Mouse (Mus musculus) kidney, adult 2 months (tissue): ENCODE measurements around the gene Cdh6. TPM values are rescaled to one million over a fixed set of nuclear protein-coding genes. Genes with fewer than 3 reads are reported as not detected.
A peak's percentile ranks its signal among the peaks of the same experiment; 100 is the strongest.

Experiments used
- DNase-seq: peaks from one replicate; pipeline ENCODE4 v3.0.0; 2021
- H3K27ac ChIP-seq: fragments of 200-500 bp; 2 replicates; pipeline ENCODE4 v1.5.1; 2012; ENCODE audit warnings: low read depth, low read length, control low read depth, inconsistent platforms; ENCODE audit not compliant: insufficient read depth
- H3K27me3 ChIP-seq: fragments of 200-500 bp; replicated peaks from 2 replicates; pipeline ENCODE4 v1.6.1; 2012; ENCODE audit warnings: mild to moderate bottlenecking, moderate library complexity, low read length, inconsistent platforms; ENCODE audit not compliant: control insufficient read depth, insufficient read depth
- H3K36me3 ChIP-seq: fragments of 200-500 bp; 2 replicates; pipeline ENCODE4 v1.6.1; 2012; ENCODE audit warnings: mild to moderate bottlenecking, moderate library complexity, low read length, inconsistent platforms; ENCODE audit not compliant: control insufficient read depth, insufficient read depth
- H3K4me1 ChIP-seq: fragments of 200-500 bp; 2 replicates; pipeline ENCODE4 v1.6.1; 2011; ENCODE audit warnings: low read length; ENCODE audit not compliant: control insufficient read depth, insufficient read depth
- H3K4me3 ChIP-seq: fragments of 200-500 bp; 2 replicates; pipeline ENCODE4 v1.5.1; 2011; ENCODE audit warnings: mild to moderate bottlenecking, low read depth, low read length, control low read depth; ENCODE audit not compliant: insufficient read depth
- CTCF ChIP-seq: fragments of 200-500 bp; conservative IDR thresholded peaks from 2 replicates; pipeline ENCODE4 v1.5.1; 2011; ENCODE audit warnings: low read depth, mild to moderate bottlenecking, control low read depth, low read length, moderate library complexity, mixed read lengths; ENCODE audit not compliant: insufficient read depth, insufficient read length
- POLR2A ChIP-seq: fragments of 200-500 bp; IDR thresholded peaks from one replicate; pipeline ENCODE4 v1.6.1; 2011; ENCODE audit warnings: low read depth, low read length, control low read depth
- WGBS: fragments of 180-500 bp; shearing (Covaris S2); methylation state at CpG from one replicate; pipeline ENCODE4 v1.1.7; 2018; 5-methylcytosine and 5-hydroxymethylcytosine counted together
- polyA plus RNA-seq: library from polyadenylated mRNA; depleted of rRNA; stranded (reverse); fragments of >200 nt; gene quantifications from 2 replicates; pipeline ENCODE4 v1.2.3, GENCODE M21; 2012

Cdh6 gene
- polyA plus RNA-seq, 1 experiment: 1.8 TPM

GRCm38 (mm10) chr15:13174618-13174980 lies 1.1 kb upstream of the Cdh6 start:
- peak; percentile 31 for DNase-seq
- Histone ChIP-seq H3K27me3 (peaks cover 4% of the 10 kb centered on the region), H3K4me1 (no peaks in the 10 kb centered on the region; the same call in 1 of the 2 replicates), H3K36me3 (no peaks in the 10 kb centered on the region), H3K4me3 (no peak overlapping the region), H3K27ac (no peak overlapping the region)
- TF ChIP-seq CTCF (no peak), POLR2A (no peak)
- WGBS: 41% methylated on average over 6 of the region's 6 CpGs

- peak overlapping the region; percentile 21; the same call in 1 of the 2 replicates for H3K4me3 ChIP-seq
Measured at GRCm38 (mm10) chr15:13173840-13174617, 554 bp upstream of the Cdh6 start.

GRCm38 (mm10) chr15:13172365-13173070 lies 957 bp downstream of the Cdh6 start:
- no peak for TF ChIP-seq POLR2A
- TF ChIP-seq CTCF: no peak
- H3K36me3 ChIP-seq: no peaks in the 10 kb centered on the region
- peaks cover 5% of the 10 kb centered on the region; the same call in 1 of the 2 replicates for H3K4me1 ChIP-seq
- H3K4me3 ChIP-seq: peak overlapping the region; percentile 66
- WGBS: under 1% methylated on average over 26 of the region's 26 CpGs
- peak; percentile 24 for DNase-seq
- no peak overlapping the region for H3K27ac ChIP-seq
- peaks cover 4% of the 10 kb centered on the region for H3K27me3 ChIP-seq

More at GRCm38 (mm10) chr15:13173840-13174617, 554 bp upstream of the Cdh6 start:
- WGBS: 3% methylated on average over 27 of the region's 27 CpGs
- TF ChIP-seq CTCF: no peak
- no peak for TF ChIP-seq POLR2A
- Histone ChIP-seq H3K36me3 (no peaks in the 10 kb centered on the region), H3K27me3 (peaks cover 4% of the 10 kb centered on the region), H3K27ac (no peak overlapping the region), H3K4me1 (no peaks in the 10 kb centered on the region; the same call in 1 of the 2 replicates)
- DNase-seq: no peak

GRCm38 (mm10) chr15:13171486-13172364 lies 1.8 kb downstream of the Cdh6 start:
- Histone ChIP-seq H3K27me3 (peaks cover 4% of the 10 kb centered on the region), H3K4me3 (peak overlapping the region; percentile 51), H3K4me1 (peaks cover 5% of the 10 kb centered on the region; the same call in 1 of the 2 replicates), H3K27ac (peak overlapping the region; percentile 83; the same call in 1 of the 2 replicates), H3K36me3 (no peaks in the 10 kb centered on the region)
- 5% methylated on average over 16 of the region's 16 CpGs for WGBS
- peak; percentile 86 for DNase-seq
- TF ChIP-seq CTCF: no peak
- no peak for TF ChIP-seq POLR2A

- Histone ChIP-seq H3K27me3 (no peaks in the 10 kb centered on the region), H3K36me3 (no peaks in the 10 kb centered on the region), H3K4me3 (no peak overlapping the region), H3K4me1 (peaks cover 5% of the 10 kb centered on the region; the same call in 1 of the 2 replicates), H3K27ac (no peak overlapping the region)
- DNase-seq: no peak
- 93% methylated on average over 13 of the region's 13 CpGs for WGBS
- TF ChIP-seq POLR2A: no peak
- TF ChIP-seq CTCF: no peak
Measured at GRCm38 (mm10) chr15:13165094-13165885, 8.2 kb downstream of the Cdh6 start.

- H3K4me3 ChIP-seq: no peak overlapping the region
- WGBS: 94% methylated on average over 5 of the region's 5 CpGs
Measured at GRCm38 (mm10) chr15:13155820-13156219, 17.7 kb downstream of the Cdh6 start.

More at GRCm38 (mm10) chr15:13155820-13156219, 17.7 kb downstream of the Cdh6 start:
- no peak for TF ChIP-seq CTCF
- no peak for TF ChIP-seq POLR2A
- Histone ChIP-seq H3K36me3 (no peaks in the 10 kb centered on the region), H3K27ac (no peak overlapping the region), H3K4me1 (no peaks in the 10 kb centered on the region), H3K27me3 (no peaks in the 10 kb centered on the region)
- no peak for DNase-seq
